Mouse (Mus musculus) WW6 (cell line): ENCODE data around the gene Pmf1.
"Not testable (repeated sequence)": the region's sequence is repeated elsewhere in the genome, so short reads cannot be mapped to it uniquely, and the experiment has no call there.

Experiments used
- DNase-seq: peaks from one replicate; pipeline ENCODE4 v3.0.0-alpha.2; 2013; ENCODE audit warnings: low read depth, low spot score

Gene Pmf1

GRCm38 (mm10) chr3:88439582-88439981 lies 29.5 kb upstream of the Pmf1 start:
- no peak for DNase-seq

- no peak for DNase-seq
Measured at GRCm38 (mm10) chr3:88437454-88437853, 27.3 kb upstream of the Pmf1 start.

DNA sequence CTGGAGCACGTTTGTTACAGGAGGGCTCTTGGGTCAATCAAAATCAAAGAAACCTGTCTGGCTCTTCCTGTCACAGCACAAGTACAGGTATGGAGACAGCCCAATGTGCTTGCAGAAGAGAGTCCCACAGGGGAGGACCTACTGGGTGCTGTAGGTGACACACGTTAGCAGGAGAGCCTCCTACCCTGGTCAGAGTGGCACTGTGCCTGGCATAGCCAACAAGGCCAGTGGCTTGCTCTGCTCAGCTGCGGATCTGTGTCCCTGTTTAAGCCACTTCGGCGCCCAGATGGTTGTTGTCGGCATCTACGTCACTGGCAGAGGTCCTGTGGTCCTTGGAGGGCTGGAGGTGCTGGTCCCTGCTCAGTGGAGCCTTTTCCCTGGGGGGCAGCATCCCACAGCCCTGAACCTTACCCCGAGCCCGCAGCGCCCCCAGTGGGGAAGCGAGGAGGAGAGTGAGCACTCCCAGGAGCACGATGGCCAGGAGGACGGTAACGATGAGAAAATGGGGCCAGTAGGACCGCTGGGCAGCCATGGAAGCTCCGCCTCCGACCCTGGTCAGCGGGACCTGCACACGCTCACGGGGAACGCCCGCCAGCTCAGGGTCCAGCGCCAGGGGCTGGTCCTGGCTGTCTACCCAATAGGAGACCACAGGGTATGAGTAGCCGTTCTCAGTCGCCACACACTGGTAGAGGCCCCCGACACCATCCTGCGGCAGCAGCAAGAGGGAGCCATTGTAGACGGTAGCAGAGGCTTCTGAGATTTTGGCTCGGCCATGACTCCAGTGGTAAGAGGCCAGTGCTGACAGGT lies 26.5 kb upstream of the Pmf1 start:
- DNase-seq = no peak

DNA sequence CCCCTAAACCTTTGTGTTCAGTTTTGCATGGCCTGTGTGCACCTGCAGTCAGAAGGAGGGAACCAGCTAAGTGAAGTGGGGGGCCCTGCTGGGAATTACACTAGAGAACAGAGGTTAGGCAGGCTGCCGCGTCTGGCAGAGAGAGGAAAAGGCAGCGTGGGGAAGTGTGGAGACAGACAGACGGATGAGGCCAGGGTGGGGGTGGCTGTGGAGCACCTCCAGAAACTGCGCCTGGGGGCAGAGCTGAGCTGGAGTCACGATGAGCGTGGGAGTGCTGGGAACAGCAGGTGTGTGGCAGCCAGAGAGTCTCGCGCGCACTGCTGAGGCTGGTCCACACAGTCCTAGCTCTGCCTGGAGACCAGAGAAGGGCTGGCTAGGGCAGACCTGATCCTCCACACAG lies 25.4 kb upstream of the Pmf1 start:
- DNase-seq = no peak

DNA sequence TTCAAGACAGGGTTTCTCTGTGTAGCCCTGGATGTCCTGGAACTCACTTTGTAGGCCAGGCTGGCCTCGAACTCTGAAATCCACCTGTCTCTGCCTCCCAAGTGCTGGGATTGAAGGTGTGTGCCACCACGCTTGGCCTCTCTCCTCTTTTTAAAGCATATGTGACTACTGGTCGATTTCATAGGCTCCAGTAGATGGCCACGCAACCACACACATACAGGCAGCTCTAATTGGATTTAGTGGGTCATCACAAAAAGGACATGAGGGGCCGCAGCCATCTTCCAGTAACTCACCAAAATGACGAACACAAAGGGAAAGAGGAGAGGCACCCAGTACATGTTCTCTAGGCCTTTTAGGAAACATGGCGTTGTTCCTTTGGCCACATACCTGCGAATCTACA lies 18.5 kb upstream of the Pmf1 start:
- DNase-seq = not testable (repeated sequence)

DNA sequence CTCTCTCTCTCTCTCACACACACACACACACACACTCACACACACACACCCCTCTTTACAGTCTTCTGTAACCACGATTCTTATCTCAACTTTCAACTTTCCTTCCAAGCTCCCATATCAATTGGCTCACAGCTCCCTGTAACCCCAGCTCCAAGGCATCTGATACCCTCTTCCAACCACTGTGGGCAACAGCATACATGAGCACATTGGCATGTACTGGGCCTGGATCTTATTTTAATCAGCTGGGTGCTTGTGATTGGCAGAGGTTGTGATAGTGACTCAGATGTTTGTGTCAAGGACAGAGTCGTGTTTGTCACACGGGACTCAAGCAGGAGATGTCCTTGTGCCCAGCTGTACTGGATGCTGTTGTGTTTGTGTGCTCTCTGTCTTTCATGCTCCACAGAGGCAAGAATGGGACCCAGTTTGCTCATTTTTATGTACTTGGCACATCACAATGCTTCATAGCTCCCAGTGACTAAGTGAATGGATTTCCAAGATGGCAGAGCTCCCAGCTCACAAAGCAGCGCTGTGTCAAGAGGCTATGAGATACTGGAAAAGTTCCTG lies 17.3 kb upstream of the Pmf1 start:
- DNase-seq = no peak

DNA sequence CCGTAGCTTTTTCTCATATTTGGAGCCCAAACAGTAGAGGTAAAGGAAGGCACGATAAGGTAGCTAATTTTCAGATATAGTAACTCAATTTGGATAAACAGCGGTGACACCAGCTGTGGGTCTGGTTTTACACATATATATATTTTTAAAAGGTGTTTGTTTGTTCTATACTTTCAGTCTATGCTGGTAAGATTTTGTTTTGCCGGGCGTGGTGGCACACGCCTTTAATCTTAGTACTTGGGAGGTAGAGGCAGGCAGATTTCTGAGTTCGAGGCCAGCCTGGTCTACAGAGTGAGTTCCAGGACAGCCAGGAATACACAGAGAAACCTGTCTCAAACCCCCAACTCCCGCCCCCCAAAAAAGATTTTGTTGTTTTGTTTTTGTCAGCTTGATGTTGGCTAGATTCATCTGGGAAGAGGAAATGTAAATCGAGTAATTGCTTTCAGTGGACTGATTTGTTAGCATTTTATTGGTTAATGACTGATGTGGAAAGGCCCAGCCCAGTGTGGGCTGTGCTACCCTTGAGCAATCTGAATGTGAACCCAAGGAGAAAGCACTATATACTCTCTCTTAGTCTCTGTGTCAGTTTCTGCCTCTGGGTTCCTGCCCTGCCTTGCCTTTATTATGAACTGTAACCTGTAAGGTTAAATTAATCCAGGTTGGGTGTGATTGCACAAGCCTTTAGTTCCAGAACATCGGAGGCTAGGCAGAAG lies 15.7 kb upstream of the Pmf1 start:
- no peak for DNase-seq

- no peak for DNase-seq
Measured at GRCm38 (mm10) chr3:88425330-88425689, 15.2 kb upstream of the Pmf1 start.

GRCm38 (mm10) chr3:88424605-88425329 lies 14.6 kb upstream of the Pmf1 start, which contains the start of gene Slc25a44:
Gene Slc25a44 (minus strand): TSS chr3:88425139.
- DNase-seq = peak; percentile 93

- no peak for DNase-seq
Measured at GRCm38 (mm10) chr3:88422020-88422720, 12.0 kb upstream of the Pmf1 start.

DNA sequence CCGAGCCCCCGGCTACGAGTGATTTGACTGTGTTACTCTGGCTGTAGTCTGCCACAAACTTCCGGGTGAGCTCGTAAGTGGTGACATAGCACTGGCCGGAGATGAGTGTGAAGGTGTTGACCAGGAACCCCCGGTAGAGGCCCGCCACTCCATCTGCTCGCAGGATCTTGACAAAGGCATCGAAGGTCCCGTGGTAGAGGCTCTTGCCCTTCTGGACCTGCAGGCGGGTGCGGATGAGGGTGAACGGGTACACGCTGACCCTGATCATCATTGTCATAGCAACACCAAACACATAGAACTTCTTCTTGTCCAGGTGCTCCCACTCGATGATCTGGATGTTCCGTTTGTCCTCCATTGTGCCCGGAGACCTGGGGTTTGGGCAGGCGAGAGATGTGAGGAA lies 10.6 kb upstream of the Pmf1 start:
- no peak for DNase-seq

DNA sequence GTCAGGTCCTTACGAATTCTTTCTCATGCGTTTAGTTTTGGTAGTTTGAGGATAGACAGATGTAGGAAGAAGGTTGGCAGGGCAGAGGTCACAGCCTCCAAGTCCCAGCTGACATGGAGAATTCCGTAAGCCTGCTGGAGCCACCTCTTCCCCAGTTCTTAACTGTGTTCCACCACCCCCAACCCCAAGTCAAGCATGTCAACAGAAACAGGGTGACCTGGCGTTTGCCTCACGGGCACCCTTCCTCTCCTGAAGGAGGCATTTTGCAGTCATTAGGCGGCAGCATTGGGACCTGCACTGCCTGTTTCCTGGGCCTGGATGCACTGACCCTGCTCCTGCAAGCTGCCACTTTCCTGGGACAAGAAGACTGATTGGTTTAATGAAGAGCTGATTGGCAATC lies 7.9 kb upstream of the Pmf1 start:
- no peak for DNase-seq

GRCm38 (mm10) chr3:88415668-88416067 lies 5.5 kb upstream of the Pmf1 start:
- DNase-seq = no peak

DNA sequence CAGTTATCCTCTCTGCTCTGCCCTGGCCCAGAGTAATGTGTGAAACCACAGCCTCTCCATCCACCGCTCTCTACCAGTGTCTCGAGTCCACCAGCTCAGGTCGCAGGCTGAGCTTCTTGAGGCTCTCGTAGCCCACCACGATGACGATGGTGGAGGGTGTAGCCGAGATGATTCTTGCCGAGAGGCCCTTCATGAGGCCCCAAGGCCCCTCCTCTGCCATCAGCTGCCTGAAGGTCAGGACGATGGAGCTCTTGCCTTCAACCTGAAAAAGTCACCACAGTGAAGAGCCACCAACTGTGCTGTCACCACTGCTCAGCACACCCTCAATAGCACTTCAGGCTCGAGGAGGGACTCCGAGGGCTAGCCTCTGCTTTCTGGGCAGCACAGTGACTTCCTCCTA lies 2.5 kb upstream of the Pmf1 start:
- no peak for DNase-seq

DNA sequence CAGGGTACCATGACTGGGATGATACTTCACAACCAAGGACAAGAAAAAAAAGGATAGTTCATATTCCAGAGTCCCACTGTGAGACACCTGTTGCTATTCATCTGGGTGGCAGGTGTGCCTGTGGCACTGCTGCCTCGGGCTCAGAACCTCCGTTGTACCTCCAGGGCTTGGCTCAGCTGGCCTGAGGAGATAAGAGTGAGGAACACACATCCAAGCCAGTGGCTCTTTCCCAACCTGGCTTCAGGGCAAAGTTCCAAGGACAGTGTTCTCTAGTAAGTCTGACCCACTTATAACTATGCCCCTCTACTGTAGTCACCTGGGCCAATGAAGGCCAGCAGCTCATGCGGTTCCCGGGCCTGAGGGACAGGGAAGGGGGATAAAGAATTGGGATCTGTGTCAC lies 1.6 kb upstream of the Pmf1 start:
- no peak for DNase-seq

GRCm38 (mm10) chr3:88410645-88411031 lies 507 bp upstream of the Pmf1 start:
- DNase-seq = no peak

- no peak for DNase-seq
Measured at GRCm38 (mm10) chr3:88408953-88409352, 1.2 kb downstream of the Pmf1 start.

DNA sequence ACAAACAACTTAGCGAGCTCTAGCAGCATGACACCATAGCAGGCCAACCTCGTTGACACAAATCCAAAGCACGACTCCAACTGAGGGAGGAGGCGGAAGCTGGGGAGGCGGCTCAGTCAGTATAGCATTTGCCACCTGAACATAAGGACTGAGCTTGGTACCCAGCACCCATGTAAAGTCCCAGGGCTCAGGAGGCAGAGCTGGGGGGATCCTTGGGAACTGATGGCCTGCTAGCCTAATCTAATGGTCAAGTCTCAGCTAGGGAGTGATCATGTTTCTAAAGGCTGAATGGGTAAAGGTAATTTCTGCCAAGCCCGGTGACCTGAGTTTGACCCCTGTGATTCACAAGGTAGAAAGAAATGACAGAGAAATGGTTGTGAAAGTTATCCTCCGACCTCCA lies 2.6 kb downstream of the Pmf1 start:
- no peak for DNase-seq

GRCm38 (mm10) chr3:88407090-88407489 lies 3.0 kb downstream of the Pmf1 start:
- peak; percentile 36 for DNase-seq

- DNase-seq = no peak
Measured at GRCm38 (mm10) chr3:88403522-88404230, 6.5 kb downstream of the Pmf1 start.

- DNase-seq = no peak
Measured at GRCm38 (mm10) chr3:88398666-88399065, 11.5 kb downstream of the Pmf1 start.
